Mouse (Mus musculus) liver, postnatal 0 days (tissue): ENCODE data around the gene Sh2d4b.

Experiments used
- CTCF ChIP-seq: sonication (generic); IDR thresholded peaks from 2 replicates; pipeline ENCODE4 v1.5.1; 2016; ENCODE audit warnings: antibody characterized with exemption, low read depth
- EP300 ChIP-seq: IDR thresholded peaks from 2 replicates; pipeline ENCODE4 v1.6.1; 2016; ENCODE audit warnings: antibody characterized with exemption, low read depth, mild to moderate bottlenecking

GRCm38 (mm10) chr14:40911529-40911928 is 18.5 kb upstream of the Sh2d4b start:
- TF ChIP-seq CTCF (no peak), EP300 (no peak)
